Mouse (Mus musculus) thymus, postnatal 10 days (tissue): ENCODE data around the gene Rbm19.

Source experiments
- DNase-seq, 2 experiments: peaks; one replicate each; pipeline ENCODE4 v3.0.0; 2021; ENCODE audit warnings: low spot score in 2 of 2

The Rbm19 gene

DNA sequence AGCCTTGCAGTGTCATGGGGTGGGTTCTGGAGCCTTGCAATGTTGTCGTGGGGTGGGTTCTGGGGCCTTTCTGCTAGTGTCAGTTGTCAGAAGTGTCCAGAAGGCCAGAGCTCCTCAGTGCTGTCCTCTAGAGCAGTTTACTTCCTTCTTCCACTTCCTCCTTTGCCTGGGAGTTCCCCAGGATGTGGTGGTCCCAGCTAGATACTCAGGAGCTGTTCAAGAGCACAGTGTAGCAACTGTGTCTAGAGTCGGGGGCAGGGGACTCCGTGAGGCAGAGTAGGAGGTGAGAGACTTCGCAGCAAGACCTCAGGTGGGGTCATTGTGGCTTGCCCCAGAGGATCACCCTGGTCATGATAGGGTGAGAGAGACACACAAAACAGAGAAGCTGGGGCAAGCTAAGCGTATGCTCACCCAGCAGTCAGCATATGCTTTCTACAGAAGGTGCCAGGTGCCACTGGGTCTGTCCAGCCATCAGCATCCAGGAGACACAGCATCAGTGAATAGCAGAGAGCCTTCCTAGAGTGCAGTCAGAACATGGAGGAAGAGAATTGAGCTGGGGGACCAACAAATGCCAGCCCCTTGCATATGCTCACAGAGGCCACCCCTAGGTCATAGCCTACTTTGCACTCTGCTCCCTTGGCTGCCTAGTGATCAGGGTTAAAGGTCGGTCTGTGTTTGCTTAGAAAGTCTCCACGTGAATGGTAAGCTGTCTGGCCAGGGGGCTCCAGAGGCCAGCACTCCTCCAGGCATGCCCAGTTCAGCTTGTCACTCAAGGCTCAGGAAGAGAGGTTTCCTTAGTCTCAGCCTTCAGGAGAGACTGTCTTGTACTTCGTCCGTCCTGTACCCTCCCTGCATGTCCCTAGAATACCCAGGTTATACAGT, 49.0 kb downstream of the Rbm19 start:
- DNase-seq, result no peak

DNA sequence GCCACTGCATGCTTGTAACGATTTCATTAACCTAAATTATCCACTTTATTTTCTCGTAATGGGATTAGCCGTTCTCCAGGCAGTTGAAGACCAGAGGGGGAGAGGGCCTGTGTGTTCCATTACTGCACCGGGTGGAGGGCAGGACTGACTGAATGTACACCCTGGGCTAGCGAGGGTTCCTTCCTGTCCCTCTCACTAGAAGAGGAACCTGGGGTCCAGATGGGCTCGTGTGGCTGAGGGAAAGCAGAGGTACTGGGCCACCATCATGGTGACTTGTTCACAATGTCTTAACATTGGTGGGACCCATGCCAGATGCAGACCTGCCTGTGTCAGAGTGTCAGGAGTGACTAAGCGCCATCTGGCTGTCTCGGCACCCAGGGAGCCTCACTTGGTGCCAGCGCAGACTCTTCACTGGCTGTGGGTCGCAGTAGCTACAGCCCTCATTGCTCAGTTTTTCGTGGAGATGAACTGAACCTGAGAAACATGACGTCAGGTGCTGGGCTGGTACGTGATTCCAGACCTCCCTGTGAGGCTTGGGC, 51.6 kb downstream of the Rbm19 start:
- no peak for DNase-seq

DNA sequence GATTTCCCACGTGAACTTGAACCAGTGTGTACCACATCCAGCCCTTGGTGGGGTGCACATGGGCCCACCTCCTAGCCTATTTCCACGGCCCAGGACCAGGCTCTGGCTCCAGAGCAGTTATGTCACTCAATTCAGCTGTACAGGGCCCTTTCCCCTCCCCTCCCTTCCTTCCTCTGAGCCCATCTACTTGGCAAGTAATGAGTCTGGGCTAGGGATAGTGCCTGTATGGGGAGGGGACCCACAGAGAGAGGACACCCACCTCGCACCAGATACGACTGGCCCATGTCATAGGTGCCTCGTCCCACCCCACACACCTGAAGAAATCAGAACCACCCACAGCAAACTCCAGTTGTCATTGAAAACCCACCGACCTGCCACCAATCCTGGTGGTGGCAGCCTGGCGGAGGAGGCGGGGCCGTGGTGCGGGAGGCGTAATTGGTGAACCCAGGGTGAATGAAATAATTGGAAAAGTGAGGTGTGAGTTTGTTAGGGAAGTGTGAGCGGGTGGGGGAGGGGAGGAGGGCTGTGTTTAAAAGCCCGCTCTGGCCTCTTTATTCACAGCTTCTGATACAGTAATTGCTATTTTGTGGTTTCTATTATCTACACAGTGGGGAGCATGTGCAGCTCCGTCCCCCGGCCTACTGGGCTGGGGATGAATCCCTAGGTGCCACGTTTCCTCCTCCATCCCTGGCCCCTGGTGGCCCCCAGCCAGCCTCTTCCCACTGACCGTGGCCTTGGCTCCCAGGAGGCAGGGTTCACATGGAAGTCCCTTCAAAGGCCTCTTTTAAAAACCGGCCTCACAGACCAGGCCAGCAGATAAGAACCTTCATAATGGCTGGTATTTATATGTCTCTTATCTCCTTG, 55.8 kb downstream of the Rbm19 start:
- DNase-seq, result no peak

DNA sequence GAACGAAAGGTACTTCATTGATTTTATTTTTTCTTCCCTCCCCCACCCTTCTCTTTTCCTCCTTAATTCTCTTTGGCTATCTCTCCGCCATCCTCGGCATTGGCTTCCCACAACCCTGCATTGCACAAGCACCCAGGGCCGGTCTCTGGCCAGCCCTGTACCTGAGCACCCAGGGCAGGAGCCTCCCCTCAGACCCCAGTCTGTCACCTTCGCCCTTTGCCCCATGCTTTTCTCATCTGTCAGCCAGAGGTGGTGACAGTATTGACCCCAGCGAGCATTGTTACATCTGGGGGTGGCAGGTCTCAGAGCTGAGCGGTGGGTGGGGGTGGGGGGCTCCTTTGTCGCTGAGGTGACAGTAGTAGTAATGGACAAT, 56.5 kb downstream of the Rbm19 start:
- no peak for DNase-seq

DNA sequence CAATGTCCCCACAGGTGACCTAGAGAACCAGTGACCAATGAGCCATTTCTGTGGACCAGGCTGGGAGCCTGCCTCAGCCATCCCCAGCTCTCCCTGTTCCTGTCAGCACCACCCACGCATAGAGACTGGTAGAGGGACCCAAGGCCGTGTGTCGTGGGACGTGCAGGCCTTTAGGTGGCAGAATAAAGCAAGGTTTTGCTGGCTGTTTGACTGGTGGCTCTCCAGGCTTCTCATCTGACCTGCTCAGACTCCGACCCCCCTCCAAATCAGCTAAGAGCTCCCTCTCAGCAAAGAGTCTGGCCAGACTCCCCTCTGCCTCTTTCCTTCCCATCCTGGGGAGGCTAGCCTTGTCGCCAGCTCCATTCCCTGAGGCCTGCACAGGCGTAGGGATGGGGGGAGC, 58.1 kb downstream of the Rbm19 start:
- DNase-seq, result no peak

DNA sequence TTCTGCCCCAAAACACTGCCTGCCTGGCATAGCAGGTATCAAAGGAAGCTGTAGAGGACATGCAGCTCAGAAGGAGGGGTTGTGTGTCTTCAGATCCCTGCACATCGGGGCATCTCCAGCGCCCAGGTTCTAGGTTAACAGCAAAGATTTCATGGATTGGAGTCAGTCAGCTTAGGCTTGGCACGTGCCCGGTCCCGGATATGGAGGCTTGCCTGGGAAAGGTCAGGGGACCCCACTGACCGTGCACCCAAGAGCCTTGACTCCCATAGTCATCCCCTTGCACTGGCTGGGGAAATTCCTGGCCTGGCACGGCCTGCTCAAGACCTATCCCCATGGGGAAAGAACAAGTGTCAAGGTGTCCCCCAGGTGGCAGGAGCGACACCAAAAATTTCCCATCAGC, 59.0 kb downstream of the Rbm19 start:
- DNase-seq, result no peak

DNA sequence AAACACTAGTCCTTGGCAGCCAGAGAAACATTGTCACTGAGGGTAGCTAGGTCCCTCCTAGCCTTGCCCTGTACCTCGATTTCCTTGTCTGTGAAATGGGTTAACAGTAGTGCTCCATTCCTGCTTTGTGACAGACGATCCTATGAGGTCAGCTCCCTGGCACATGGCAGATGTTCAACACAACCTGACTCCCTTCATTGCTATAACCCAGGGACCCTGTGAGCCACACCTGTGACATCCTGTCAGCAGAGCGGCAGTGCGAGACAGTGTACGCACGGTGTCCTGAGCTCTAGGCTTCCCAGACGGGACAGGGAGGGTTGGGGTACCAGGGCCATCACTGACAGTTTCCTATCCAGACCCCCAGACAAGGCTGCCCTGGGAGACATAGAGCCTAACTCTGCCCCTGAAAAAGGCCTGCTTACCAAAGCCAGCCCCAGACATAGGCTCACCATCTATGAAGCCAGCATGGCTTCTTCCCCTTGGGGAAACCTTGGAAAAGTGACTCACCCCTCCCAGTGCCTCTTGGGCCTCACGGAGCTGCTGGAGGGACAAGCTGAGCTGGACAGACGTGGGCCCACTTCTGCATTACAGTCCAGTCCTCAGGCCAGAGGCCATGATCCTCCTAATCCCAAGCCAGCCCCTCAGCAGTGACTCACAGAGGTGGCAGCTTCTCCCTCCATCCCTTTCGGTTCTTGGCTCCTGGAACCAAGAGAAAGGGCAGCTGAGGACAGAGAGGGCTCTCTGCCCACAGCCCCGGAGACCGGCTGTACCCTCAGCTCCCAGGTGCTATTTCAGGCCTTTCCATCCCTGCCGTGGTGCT, 60.2 kb downstream of the Rbm19 start:
- no peak for DNase-seq

DNA sequence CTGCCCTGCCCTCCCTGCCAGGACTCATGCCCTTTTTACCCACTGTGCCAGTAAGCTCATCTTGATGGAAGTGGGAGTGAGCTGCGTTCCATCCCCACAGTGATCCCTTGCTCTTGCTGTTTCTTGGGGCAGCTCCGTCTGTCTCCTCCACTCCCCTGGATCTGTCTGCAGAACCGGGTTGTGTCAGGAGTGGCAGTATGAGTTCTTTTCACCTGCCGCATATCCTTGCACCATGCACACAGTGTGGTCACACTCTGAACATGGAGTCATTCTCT, 60.7 kb downstream of the Rbm19 start:
- no peak for DNase-seq

DNA sequence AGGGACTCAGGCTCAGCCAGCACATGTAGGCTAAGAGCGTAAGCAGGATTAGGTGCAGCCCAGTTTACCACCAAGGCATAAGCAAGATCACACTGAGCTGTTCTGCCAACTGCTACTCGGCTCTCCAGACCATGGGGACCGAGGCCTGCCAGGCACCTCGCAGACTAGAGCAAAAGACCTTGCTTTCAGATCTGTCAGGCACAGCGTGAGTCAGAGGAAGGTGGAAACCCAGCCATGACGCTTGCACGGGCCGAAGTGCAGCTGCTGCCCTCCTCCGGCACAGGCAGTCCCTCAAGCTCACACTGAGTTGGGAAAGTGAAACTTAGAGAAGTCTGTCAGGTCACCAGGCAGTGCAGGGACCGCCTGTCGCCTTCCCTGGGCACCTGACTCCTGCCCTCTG, 63.8 kb downstream of the Rbm19 start:
- DNase-seq, result no peak

DNA sequence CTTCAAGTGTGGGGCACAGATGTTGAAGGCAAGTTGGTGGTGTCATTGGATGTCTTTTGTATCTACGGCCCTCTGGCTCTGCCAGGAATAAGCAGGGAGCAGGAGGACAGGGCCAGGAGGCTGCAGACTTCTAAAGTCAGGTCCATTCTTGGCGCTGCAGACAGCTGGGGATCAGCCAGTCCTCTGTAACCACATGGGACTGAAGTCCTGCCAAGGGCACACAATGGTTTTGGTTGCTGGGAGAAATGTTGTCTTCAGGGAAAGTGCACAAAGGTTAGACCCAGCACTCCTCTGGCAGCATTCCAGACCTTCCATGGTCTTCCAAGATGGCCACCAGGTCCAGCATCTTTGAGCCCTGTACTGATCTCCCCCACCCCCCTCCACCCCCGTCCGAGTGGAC, 65.1 kb downstream of the Rbm19 start:
- DNase-seq, result no peak

DNA sequence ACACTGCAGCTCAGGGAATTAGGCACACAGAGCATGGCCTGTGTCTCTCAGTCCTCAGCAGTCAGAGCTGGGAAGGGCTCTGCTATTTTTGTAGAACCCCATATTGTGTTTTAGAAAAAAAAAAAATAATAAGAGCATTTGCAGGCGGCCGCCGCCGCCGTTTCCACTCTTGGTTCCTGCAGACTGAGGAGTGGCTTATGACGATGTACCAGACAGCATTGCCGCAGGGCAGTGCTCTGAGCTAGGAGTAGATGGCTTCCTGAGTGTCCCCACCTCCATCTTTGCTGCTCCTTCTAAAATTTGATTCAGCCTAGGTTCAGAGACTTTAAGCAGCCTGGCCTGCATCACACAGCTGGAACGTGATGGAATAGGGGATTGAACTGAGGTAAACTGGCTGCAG, 67.1 kb downstream of the Rbm19 start:
- no peak for DNase-seq

DNA sequence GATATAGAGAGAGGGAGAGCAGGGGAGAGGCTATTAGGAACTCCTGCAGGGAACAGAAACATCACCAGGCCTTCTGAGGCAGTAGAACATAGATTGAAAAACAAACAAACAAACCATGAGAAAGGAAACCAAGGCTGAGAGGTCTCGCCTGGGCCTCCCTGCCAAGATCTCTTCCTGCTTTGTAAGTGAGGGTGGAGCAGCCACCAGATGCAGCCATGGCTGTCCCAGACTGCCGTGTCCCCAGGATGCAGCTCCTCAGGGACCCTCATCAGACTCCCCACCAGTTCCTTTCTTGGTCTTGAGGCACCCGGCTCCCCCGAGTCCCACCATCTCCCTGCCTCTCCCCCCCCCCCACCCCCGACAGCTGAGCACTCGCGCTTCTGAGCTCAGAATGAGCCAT, 67.5 kb downstream of the Rbm19 start:
- DNase-seq, result no peak

DNA sequence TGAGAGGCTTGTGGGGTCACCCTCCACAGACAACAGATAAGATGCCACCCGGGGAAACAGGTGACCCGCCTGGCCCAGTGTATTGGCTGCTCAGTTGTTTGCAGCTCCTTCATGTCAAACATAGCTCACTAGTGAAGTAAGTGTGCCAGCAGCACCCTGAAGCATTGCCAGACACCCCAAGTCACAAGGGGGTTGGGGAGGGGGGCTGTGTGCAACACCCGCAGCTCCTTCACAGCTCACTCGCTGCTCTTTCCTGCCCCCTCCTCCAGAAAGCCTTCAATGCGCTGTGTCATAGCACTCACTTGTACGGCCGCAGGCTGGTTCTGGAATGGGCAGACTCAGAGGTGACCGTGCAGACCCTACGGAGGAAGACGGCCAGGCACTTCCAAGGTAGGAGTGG, 69.7 kb downstream of the Rbm19 start:
- no peak for DNase-seq

DNA sequence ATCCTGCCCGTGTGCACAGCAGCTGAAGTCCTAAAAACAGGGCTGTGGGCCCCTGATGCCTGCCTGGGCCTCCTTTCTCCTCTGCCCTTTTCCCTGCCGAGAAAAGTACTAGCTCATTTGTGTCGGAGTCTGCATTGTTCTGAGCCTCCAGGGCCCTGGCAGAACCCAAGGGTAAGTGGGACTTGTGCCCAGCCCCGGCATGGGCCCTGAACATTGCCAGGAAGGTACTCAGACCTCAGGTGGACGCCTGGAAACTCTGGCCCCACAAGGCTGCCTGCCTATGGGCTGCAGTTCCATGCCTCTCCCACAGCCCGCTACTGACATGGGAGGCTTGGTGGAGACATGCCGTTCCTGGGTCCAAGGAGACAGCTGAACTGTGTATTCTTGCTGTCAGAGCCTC, 72.3 kb downstream of the Rbm19 start:
- no peak for DNase-seq

DNA sequence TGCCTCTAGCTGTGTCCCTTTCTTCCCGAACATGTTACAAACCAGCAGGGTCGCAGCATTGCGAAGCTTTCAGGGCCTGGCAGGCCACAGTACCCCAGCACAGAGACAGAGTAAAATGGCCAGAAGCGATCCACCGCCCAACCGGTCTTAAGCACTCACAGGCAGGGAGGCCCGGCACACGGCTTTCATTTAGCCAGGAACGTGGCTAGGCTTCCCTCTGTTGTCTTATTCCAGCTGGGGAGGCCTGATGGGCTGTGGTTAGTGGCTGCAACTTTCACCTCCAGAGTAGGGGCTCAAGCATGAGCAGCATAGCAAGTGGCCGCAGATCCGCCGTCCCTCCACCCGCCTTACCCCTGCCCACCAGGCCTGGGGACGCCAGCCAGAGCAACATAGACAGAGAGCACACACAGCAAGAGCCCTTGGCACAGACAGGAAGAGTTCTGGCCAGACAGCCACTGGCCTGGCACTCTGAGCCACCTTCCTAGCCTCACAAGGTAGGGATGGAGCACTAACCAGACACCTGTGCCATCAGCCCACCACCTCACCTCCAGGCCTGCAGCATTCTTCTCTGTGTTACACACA, 73.8 kb downstream of the Rbm19 start:
- DNase-seq, result no peak

DNA sequence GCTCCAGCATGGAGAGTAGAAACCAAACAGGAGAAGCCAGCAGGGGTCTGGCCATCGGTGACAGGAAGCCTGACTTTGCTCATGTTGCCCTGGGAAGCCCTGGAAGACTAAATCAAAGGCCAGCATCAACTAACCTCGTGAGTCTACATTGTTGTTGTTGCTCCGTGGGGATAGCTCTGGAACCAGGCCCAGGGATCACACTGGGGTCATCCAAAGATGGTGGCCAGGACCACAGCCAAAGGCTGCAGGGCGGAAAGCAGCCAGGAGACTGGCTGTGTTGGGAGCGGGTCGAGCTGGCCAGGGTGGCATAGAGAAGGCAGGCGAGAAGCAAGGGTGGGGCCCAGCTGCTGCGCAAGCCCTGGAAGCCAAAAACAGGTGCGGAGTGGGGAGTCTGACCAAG, 75.4 kb downstream of the Rbm19 start:
- DNase-seq, result no peak

DNA sequence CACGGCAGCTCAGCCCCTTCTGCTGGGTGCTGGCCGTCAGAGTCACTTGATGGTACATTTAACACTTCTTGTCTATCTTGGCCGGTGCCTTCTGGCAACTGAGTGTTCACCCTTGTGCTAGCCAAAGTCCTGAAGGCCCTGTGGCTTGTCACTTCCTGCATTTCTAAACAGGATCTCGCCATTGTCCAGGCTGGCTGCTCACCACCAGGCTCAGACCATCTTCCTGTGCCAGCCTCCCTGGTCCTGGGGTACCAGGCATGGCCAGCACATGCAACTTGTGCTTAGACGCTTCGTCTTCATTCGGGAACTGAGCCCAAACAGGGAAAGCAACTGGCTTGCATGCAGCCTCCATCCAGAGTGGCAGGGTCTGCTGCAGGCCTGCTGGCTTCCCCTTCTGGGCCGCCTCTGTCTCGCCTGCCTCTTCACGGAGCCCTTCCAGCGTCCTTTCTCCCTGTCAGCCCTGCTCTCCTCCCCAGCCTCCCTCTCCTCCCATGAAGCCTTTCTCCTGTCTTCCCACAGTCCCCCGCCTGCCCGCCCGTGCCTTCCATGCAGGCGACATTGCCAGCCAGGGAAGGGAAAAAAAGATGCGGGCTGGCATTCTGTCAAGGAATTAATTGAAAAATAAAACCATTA, 78.2 kb downstream of the Rbm19 start:
- no peak for DNase-seq

DNA sequence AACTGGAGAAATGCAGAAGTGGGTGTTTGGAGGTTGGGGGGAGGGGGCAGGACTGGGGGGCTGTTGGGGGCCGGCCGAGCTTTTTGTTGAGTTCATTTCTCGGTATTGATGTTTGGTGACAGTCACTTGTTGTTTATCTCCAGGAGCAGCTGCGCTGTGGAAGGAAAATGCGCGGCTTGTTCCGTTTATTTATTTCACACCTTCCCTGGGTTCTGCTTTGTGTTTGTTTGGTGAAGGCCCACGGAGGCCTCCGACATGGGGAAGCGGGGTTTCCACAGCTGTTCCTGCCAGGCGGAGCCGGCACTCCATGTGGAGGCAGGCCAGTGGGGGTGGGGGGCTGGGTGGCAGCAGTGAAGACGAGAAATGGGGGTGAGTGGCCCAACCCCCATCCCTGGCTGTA, 78.7 kb downstream of the Rbm19 start:
- no peak for DNase-seq

DNA sequence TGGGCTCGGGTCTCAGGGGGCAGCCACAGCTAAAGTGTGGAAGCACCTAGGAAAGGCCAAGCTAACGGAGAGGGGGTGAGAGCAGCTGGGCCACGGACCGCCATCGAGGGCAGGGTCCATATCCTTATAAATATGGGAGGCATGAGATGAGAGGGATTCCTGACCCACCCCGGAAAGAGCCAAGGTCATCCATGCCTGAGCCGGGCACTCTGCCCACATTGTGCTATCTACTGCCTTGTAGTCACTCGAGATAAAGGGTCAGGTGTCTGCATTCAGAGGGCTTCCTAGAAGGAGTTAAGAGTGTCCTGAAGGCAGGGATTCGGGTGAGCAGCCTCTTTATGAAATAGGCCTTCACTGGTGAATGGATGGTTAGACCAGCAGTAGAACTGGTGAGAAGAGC, 80.6 kb downstream of the Rbm19 start:
- no peak for DNase-seq

DNA sequence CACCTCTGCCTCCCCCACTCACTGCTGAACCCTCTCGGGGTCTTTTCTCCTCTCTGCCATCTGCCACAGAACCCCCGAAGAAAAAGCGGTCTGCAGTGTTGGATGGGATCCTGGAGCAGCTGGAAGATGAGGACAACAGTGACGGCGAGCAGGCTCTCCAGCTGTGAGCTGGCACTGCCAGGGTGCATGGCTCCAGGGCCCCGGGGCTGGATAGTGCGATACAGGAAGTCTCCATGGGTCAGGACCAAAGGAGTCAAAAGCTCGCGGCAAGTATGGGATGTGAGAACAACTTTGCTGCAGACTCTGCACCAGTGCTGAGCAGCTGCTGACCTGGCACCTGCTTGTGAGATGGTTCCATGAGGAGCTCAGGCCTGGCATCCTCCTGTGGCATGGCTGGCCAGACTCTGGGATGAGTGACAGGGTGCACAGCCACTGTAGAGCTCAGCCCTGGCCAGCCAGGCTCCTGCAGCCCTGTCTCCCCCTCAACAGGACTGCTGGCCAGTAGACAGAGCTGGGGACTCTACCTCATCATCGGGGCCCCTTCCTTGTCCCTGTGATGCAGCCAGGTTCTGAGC, 81.6 kb downstream of the Rbm19 start:
- DNase-seq, result no peak

DNA sequence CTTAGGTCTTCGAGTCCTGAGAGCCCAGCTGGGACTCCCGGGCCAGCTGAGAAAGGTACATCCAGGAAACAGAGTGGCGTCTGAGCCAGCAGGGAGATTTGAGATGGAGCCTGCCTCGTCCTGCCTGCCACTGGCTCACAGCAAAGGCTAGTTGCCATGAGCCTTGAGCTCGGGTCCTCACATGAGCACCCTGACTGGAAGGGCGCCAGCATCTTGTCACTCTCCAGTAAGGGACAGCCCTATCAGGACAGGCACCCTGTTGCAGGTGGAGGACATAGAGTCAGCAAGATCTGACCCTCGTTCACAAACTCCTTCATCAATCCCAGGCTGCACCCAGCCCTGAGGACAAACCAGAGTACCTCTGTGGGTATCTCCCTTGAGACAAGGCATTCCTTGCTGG, 83.6 kb downstream of the Rbm19 start:
- no peak for DNase-seq
